Mouse (Mus musculus): Measurements from ENCODE around the gene Ints13. TPM values are rescaled to one million over a fixed set of nuclear protein-coding genes. Genes with fewer than 3 reads are reported as not detected.

Gene Ints13
- total RNA-seq, 2 experiments from 2014 or later = 34.5 to 37.3 TPM

GRCm38 (mm10) chr6:146501316-146501865, 76.2 kb downstream of the Ints13 start:
- intact Hi-C loops (cut with DNase I) = no loop called here
- peak; percentile 15 for DNase-seq

GRCm38 (mm10) chr6:146500771-146501170, 76.9 kb downstream of the Ints13 start:
- intact Hi-C loops (cut with DNase I) = no loop called here
- no peak for DNase-seq

DNA sequence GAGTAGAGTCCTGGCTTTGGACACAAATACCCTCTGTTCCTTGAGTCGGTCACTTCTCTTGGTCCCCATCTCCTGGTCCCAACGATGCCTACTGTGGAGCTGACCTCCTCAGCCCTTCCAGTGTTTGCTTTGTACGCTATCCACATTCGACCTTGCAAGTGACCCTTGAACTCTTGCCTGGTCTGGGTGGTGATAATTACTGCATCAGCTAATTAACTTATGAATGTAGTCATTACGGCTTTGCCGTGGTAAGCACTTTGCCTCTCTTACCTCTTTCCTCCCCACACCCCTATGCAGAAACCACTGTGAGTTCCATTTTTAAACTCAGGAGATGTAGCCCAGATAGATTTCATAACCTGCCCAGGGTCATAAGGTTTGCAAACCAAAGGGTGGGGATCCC, 77.4 kb downstream of the Ints13 start:
- intact Hi-C loops (cut with DNase I) = no loop called here
- no peak for DNase-seq

Other genes starting within 250 kb of the Ints13 start
- 10 to 100 TPM; 11.3 to 12.9 TPM for gene Itpr2, start 75.6 kb downstream of the Ints13 start, total RNA-seq (2021)
- 10 to 100 TPM; 29.3 to 29.8 TPM for gene Fgfr1op2, start 632 bp downstream of the Ints13 start, total RNA-seq (2021)
- gene Med21, start 64.7 kb upstream of the Ints13 start, total RNA-seq (2021) = 10 to 100 TPM; 42.6 to 49.1 TPM
- 10 to 100 TPM; 30.6 to 32.4 TPM for gene Tm7sf3, start 65.0 kb upstream of the Ints13 start, total RNA-seq (2021)
- gene Stk38l, start 147.2 kb upstream of the Ints13 start, total RNA-seq (2021) = 10 to 100 TPM; 10.2 to 10.9 TPM
- 10 to 100 TPM in 1 of 2 experiments, 1 to 10 TPM in 1; 6.3 to 12.0 TPM for gene Arntl2, start 218.2 kb upstream of the Ints13 start, total RNA-seq (2021)

Measured in left cerebral cortex, postnatal 4 days (tissue).